Mouse (Mus musculus) midbrain, postnatal 0 days (tissue): Measurements from ENCODE around the gene E130309D02Rik. TPM values are rescaled to one million over a fixed set of nuclear protein-coding genes. Genes with fewer than 3 reads are reported as not detected.

ENCODE experiments used
- ATAC-seq: fragments of 200-750 bp; cut with Nextera tagmentation; 2 replicates; pipeline ENCODE4 v1.8.0; 2017; ENCODE audit warnings: moderate number of reproducible peaks, mild to moderate bottlenecking, moderate TSS enrichment, moderate library complexity; ENCODE audit not compliant: low FRiP score
- DNase-seq: peaks from one replicate; pipeline ENCODE4 v3.0.0-alpha.2; 2015; ENCODE audit warnings: low spot score
- H3K27ac ChIP-seq: fragments of 300-500 bp; sonication (generic); 2 replicates; pipeline ENCODE4 v1.5.1; 2014; ENCODE audit warnings: low read depth, mild to moderate bottlenecking, low read length, mixed read lengths
- H3K27me3 ChIP-seq: fragments of 300-500 bp; sonication (generic); 2 replicates; pipeline ENCODE4 v1.6.1; 2014; ENCODE audit warnings: low read length, control low read depth, mixed read lengths; ENCODE audit not compliant: insufficient read depth
- H3K36me3 ChIP-seq: fragments of 300-500 bp; sonication (generic); 2 replicates; pipeline ENCODE4 v1.6.1; 2014; ENCODE audit warnings: low read length, control low read depth, mixed read lengths; ENCODE audit not compliant: insufficient read depth
- H3K4me1 ChIP-seq: fragments of 300-500 bp; sonication (generic); 2 replicates; pipeline ENCODE4 v1.6.1; 2014; ENCODE audit warnings: mild to moderate bottlenecking, control low read depth, antibody characterized with exemption, low read length, mixed read lengths; ENCODE audit not compliant: insufficient read depth
- H3K4me2 ChIP-seq: fragments of 300-500 bp; sonication (generic); 2 replicates; pipeline ENCODE4 v1.6.1; 2014; ENCODE audit warnings: low read depth, mild to moderate bottlenecking, low read length, mixed read lengths; ENCODE audit not compliant: poor library complexity, severe bottlenecking
- H3K4me3 ChIP-seq: fragments of 300-500 bp; sonication (generic); 2 replicates; pipeline ENCODE4 v1.5.1; 2014; ENCODE audit warnings: low read depth, mild to moderate bottlenecking, low read length, moderate library complexity
- H3K9ac ChIP-seq: fragments of 300-500 bp; sonication (generic); replicated peaks from 2 replicates; pipeline ENCODE4 v1.6.1; 2014; ENCODE audit warnings: mild to moderate bottlenecking, low read length, moderate library complexity, mixed read lengths; ENCODE audit not compliant: poor library complexity, severe bottlenecking
- H3K9me3 ChIP-seq: fragments of 300-500 bp; sonication (generic); 2 replicates; pipeline ENCODE4 v1.6.1; 2016; ENCODE audit warnings: low read length, control low read depth
- CTCF ChIP-seq: IDR thresholded peaks from 2 replicates; pipeline ENCODE4 v1.5.1; 2016; ENCODE audit warnings: antibody characterized with exemption, mild to moderate bottlenecking
- WGBS: fragments of 180-500 bp; shearing (Covaris S2); extraction: QIAGEN DNeasy Blood & Tissue Kit; methylation state at CpG from one replicate; pipeline ENCODE4 v1.1.7; 2014; 5-methylcytosine and 5-hydroxymethylcytosine counted together
- polyA plus RNA-seq: library from polyadenylated mRNA; unstranded; fragments of >200 nt; fragmentation: Nextera tagmentation; extraction: Ambion mirVana; gene quantifications from 2 replicates; pipeline ENCODE4 v1.2.1, GENCODE M21; 2015
- total RNA-seq: library from RNA; depleted of rRNA; stranded (reverse); fragments of >200 nt; gene quantifications from 2 replicates; pipeline ENCODE4 v1.2.3, GENCODE M21; 2014

The E130309D02Rik gene
- total and polyA plus RNA-seq, 2 experiments from 2014 or later: 19.6 to 28.9 TPM

DNA sequence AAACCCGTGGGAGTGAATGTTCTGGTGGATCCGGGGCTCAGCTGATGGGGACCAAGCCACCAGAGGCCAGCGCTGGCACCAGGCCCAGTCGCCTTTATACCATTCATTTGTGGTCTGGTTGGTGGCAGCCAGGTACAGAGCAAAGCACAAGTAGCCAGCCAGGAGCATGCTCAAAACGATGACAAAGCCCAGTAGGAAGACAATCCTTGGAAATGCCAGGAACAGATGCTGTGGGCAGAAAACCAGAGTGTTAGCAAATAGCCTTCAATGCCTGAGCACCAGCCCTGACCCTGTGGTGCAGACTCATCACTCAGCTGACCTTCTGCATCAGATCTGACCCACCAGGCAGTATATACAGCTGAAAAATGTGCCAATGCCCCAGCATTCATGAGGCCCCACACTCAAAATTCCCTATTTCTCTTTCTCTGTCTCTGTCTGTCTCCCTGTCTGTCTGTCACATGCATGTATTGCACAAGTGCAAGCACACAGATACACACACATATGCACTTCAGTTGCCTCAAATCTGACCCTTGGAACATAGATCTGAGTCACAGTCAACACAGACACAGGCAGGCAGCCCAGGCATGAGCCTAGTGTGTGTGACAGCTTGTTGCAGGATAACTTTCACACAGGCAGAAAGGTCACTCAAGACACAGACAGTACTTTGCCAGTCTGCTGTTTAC, 1.6 kb upstream of the E130309D02Rik start:
- Histone ChIP-seq H3K36me3 (peaks cover 42% of the 10 kb centered on the region), H3K9me3 (no peaks in the 10 kb centered on the region), H3K27ac (no peak overlapping the region), H3K4me1 (peaks cover 12% of the 10 kb centered on the region), H3K27me3 (no peaks in the 10 kb centered on the region), H3K9ac (no peak overlapping the region), H3K4me2 (no peak overlapping the region), H3K4me3 (no peak overlapping the region)
- ATAC-seq (no peak), DNase-seq (no peak)
- 91% methylated on average over 5 of the region's 5 CpGs for WGBS
- no peak for TF ChIP-seq CTCF

DNA sequence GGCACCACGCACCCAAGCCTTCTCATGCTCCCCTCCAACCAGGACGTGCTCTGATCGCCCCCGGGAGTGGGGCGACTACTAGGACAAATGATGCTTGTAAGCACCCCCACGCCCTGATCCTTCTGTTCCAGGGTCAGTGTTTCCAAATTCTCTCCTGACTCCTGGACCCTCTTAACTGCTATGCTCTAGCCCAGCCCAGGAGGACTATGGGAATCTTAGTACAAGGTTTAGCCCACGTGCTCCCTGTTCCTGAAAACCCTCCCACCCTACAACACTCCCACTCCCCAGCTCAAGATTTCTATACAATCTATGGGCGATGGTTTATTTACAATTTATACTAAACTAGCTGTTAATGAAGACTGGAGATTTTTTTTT, 341 bp upstream of the E130309D02Rik start:
- Histone ChIP-seq H3K4me3 (peak overlapping the region; percentile 85), H3K27me3 (no peaks in the 10 kb centered on the region), H3K9me3 (no peaks in the 10 kb centered on the region), H3K4me1 (peaks cover 12% of the 10 kb centered on the region), H3K9ac (no peak overlapping the region), H3K4me2 (peak overlapping the region; percentile 86), H3K36me3 (peaks cover 35% of the 10 kb centered on the region), H3K27ac (peak overlapping the region; percentile 26; the same call in 1 of the 2 replicates)
- no peak for TF ChIP-seq CTCF
- WGBS: 13% methylated on average over 8 of the region's 8 CpGs
- DNase-seq (no peak), ATAC-seq (peak; percentile 25; the same call in 1 of the 2 replicates)

DNA sequence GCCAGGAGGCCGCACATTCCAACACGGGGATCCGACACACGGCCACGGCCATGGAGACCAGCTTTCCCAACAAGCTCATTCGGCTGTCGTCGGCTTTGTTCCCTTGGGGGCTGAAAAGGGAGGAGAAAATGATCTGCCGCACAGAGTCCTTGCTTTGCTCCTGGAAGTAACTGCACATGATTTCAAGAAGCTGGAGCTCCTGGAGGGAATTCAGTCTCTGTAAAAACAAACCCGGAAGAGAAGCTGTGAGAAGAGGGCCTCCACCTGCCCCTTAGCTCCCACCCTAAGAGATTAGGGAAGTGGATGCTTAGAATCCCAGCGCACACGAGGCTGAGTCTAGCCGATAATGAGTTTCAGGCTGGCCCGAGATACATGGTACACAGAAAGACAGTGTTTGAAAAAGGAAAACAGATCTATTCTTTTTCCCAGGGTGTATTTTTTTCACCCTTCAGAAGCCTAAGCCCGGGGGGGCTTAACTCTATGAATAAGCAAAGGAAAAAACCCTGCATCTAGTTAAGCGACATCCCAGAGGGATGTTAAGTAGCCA, 904 bp downstream of the E130309D02Rik start:
- no peak for ATAC-seq
- peak overlapping the region; percentile 85 for H3K4me3 ChIP-seq
- DNase-seq: peak; percentile 28
- WGBS: under 1% methylated on average over 16 of the region's 16 CpGs
- peak overlapping the region; percentile 77 for H3K9ac ChIP-seq
- H3K36me3 ChIP-seq: peaks cover 36% of the 10 kb centered on the region
- H3K4me1 ChIP-seq: peaks cover 12% of the 10 kb centered on the region
- peak overlapping the region; percentile 86 for H3K4me2 ChIP-seq
- TF ChIP-seq CTCF: no peak
- peak overlapping the region; percentile 95 for H3K27ac ChIP-seq
- no peaks in the 10 kb centered on the region for H3K9me3 ChIP-seq
- no peaks in the 10 kb centered on the region for H3K27me3 ChIP-seq

DNA sequence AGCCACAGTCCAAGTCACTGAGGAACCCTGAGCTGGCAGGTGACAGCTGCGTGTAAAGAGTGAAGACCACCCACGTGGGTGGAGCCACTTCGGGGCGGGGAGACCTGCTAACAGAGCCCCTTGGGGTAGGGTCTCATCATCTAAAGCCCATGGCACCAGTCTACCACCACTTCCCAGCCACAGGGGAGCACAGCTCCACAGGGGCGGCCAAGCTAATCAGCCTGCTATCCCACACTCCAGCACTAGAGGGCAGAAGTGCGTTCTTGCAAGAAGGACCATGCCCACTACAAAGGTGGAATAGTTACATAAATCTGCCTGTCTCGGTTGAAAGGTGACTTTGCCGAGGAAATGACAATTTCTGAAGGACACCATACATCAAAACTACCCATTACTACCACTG, 3.3 kb downstream of the E130309D02Rik start:
- DNase-seq: peak; percentile 68
- Histone ChIP-seq H3K9ac (no peak overlapping the region), H3K36me3 (peaks cover 45% of the 10 kb centered on the region), H3K27ac (no peak overlapping the region), H3K9me3 (no peaks in the 10 kb centered on the region), H3K4me3 (no peak overlapping the region), H3K4me1 (peaks cover 12% of the 10 kb centered on the region), H3K27me3 (no peaks in the 10 kb centered on the region), H3K4me2 (no peak overlapping the region)
- WGBS: 70% methylated on average over 8 of the region's 8 CpGs
- TF ChIP-seq CTCF: peak; percentile 85
- no peak for ATAC-seq

DNA sequence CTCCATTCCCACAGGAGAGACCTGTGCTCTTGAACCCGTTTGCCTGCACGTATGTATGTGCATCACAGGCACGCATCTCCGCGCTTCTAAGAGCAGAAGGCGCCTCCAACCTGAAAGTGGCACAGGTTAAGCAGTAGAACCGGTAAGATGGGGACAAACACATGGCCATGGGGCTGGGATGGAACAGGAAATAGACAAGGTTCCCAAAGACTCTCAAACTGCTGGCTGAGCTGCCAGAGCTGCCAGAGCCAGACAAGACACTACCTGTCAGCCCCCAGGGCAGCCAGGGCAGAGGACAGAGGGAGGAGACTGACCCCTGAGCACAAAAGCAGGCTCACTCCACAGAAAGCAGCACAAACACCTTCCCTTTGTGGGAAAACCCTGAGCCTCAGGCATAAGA, 5.2 kb downstream of the E130309D02Rik start:
- H3K27me3 ChIP-seq: no peaks in the 10 kb centered on the region
- no peaks in the 10 kb centered on the region for H3K9me3 ChIP-seq
- ATAC-seq (no peak), DNase-seq (no peak)
- H3K4me3 ChIP-seq: no peak overlapping the region
- no peak overlapping the region for H3K4me2 ChIP-seq
- H3K4me1 ChIP-seq: peaks cover 12% of the 10 kb centered on the region
- no peak for TF ChIP-seq CTCF
- peaks cover 48% of the 10 kb centered on the region for H3K36me3 ChIP-seq
- WGBS: 97% methylated on average over 7 of the region's 7 CpGs
- no peak overlapping the region for H3K9ac ChIP-seq
- H3K27ac ChIP-seq: no peak overlapping the region

DNA sequence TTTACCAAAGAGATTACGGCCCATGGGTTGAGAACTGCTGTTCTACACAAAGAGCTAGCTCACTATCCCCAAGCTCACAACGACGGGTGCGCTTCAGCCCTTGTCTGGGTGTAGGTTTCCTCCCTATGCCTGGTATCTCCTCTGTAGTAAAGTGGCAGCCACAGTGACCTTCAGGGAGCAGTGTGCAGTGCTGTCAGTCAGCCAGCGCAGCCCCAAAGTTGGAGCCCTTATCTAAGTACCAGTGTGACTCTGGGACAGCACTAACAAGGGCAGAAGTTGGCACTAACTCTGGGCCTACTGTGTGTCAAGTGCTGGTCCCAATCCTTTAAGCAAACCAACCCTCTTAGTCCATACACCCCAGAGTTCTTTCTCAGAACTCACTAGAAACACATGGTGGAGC, 6.3 kb downstream of the E130309D02Rik start:
- Histone ChIP-seq H3K27me3 (no peaks in the 10 kb centered on the region), H3K4me3 (no peak overlapping the region), H3K9me3 (no peaks in the 10 kb centered on the region), H3K4me2 (no peak overlapping the region), H3K36me3 (peaks cover 52% of the 10 kb centered on the region), H3K9ac (no peak overlapping the region), H3K4me1 (peaks cover 9% of the 10 kb centered on the region), H3K27ac (no peak overlapping the region)
- DNase-seq (no peak), ATAC-seq (no peak)
- TF ChIP-seq CTCF: no peak
- WGBS: 97% methylated on average over 5 of the region's 5 CpGs
